Mouse (Mus musculus) ZHBTc4 (cell line): Measurements from ENCODE around the gene Fyn.

ENCODE experiments used
- DNase-seq: peaks from one replicate; pipeline ENCODE4 v3.0.0-alpha.2; 2011; ENCODE audit warnings: low read depth, low spot score

Gene Fyn

GRCm38 (mm10) chr10:39563552-39564223 is 195.0 kb downstream of the Fyn start:
- DNase-seq = no peak

GRCm38 (mm10) chr10:39566901-39567300 is 198.2 kb downstream of the Fyn start:
- DNase-seq = no peak

GRCm38 (mm10) chr10:39568991-39569390 is 200.3 kb downstream of the Fyn start:
- no peak for DNase-seq

GRCm38 (mm10) chr10:39571011-39571410 is 202.4 kb downstream of the Fyn start:
- DNase-seq = no peak

- no peak for DNase-seq
These were observed 203.5 kb downstream of the Fyn start for GRCm38 (mm10) chr10:39572050-39572671.

- DNase-seq = peak; percentile 47
These were observed 204.0 kb downstream of the Fyn start for GRCm38 (mm10) chr10:39572672-39573051.

GRCm38 (mm10) chr10:39576466-39576865 is 207.8 kb downstream of the Fyn start:
- no peak for DNase-seq

- DNase-seq = no peak
These were observed 211.8 kb downstream of the Fyn start for GRCm38 (mm10) chr10:39580477-39580876.

GRCm38 (mm10) chr10:39582385-39582784 is 213.7 kb downstream of the Fyn start:
- DNase-seq = peak; percentile 72

GRCm38 (mm10) chr10:39583718-39584117 is 215.1 kb downstream of the Fyn start:
- DNase-seq = no peak

- DNase-seq = no peak
These were observed 218.8 kb downstream of the Fyn start for GRCm38 (mm10) chr10:39587290-39587925.

GRCm38 (mm10) chr10:39587973-39588746 is 219.5 kb downstream of the Fyn start:
- DNase-seq = no peak

GRCm38 (mm10) chr10:39589765-39590546 is 221.3 kb downstream of the Fyn start:
- DNase-seq = peak; percentile 61

- DNase-seq = no peak
These were observed 222.0 kb downstream of the Fyn start for GRCm38 (mm10) chr10:39590629-39591028.

GRCm38 (mm10) chr10:39592501-39592900 is 223.8 kb downstream of the Fyn start:
- peak; percentile 78 for DNase-seq

- DNase-seq = peak; percentile 74
These were observed 226.1 kb downstream of the Fyn start for GRCm38 (mm10) chr10:39594716-39595115.

GRCm38 (mm10) chr10:39595862-39596261 is 227.2 kb downstream of the Fyn start:
- no peak for DNase-seq

GRCm38 (mm10) chr10:39597116-39597791 is 228.6 kb downstream of the Fyn start:
- DNase-seq = no peak

- no peak for DNase-seq
These were observed 229.1 kb downstream of the Fyn start for GRCm38 (mm10) chr10:39597792-39598183.

GRCm38 (mm10) chr10:39599601-39600000 is 230.9 kb downstream of the Fyn start:
- no peak for DNase-seq

GRCm38 (mm10) chr10:39600115-39600514 is 231.5 kb downstream of the Fyn start:
- no peak for DNase-seq
